Mouse (Mus musculus) embryo, embryonic 11 days (tissue): ENCODE measurements around the gene Larp4.
"Not testable (repeated sequence)": the region's sequence is repeated elsewhere in the genome, so short reads cannot be mapped to it uniquely, and the experiment has no call there.

Experiments used
- DNase-seq: peaks from one replicate; pipeline ENCODE4 v3.0.0-alpha.2; 2015

The Larp4 gene

DNA sequence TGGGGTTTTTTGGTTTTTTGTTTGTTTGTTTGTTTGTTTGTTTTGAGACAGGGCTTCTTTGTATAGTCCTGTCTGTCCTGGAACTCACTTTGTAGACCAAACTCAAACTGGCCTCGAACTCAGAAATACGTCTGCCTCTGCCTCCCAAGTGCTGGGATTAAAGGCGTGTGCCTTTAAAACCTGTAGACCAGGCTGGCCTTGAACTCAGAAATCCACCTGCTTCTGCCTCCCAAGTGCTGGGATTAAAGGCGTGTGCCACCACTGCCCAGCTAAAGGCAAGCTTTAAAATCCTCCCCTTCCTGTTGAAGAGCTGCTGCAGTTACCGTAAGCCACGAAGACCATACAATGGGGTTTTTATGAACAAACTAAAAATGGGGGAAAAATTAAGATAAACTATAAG lies at the start of gene Larp4:
Larp4 (plus strand) TSS at position 301 of the 400 bp plus-strand sequence.
- not testable (repeated sequence) for DNase-seq

- no peak for DNase-seq
These were observed 38.6 kb upstream of the Larp4 start for GRCm38 (mm10) chr15:99931231-99931630.

GRCm38 (mm10) chr15:99934501-99934900 lies 35.4 kb upstream of the Larp4 start:
- DNase-seq, result no peak

DNA sequence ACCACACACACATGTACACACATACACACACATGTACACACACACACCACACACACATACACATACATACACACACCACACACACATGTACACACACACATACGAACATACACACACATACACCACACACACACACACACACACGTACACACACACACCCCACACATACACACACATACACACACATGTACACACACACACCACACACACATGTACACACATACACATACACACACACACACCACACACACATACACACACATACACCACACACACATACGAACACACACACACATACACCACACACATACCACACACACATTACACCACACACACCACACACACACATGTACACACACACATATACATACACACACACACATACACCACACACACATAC lies 33.2 kb upstream of the Larp4 start:
- DNase-seq, result no peak

DNA sequence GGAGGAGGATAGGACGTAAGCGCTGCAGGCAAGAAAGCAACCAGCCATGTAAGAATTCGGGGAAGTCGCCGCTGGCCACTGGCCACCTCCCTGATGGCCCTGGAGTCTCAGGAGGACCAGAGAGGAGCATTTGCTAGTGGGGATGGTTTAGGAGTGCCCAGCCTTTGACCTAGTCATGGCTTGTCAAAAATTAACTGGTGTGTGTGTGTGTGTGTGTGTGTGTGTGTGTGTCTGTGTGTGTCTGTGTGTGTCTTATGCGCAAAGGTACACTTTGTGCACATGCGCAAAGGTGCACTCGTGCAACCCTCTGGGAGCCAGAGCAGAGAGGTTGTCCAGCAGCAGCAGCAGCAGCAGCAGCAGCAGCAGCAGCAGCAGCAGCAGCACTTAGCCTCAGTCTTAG lies 32.0 kb upstream of the Larp4 start:
- DNase-seq, result no peak

DNA sequence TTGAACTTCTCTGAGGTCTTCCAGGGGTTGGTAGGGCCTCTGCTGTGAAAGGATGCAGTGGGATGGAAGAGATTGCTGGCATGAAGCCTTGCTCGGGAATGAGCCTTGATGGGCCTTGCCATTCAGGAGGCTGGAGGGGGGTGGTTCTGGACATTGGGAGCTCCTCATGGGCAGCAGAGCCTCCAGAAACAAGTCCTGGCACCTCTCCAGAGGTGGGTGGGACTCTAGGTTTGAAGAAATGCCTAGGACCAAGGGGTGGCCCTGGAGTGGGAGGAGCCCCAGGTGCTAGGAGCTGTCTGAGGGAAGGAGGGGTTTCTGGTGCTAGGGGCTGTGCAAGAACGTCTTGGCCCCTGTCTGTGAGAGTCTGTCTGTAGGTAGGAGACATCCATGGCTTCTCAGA lies 29.4 kb upstream of the Larp4 start:
- DNase-seq, result no peak

- DNase-seq, result no peak
These were observed 28.8 kb upstream of the Larp4 start for GRCm38 (mm10) chr15:99940970-99941630.

GRCm38 (mm10) chr15:99955324-99955723 lies 14.5 kb upstream of the Larp4 start:
- no peak for DNase-seq

GRCm38 (mm10) chr15:99965103-99965775 lies 4.6 kb upstream of the Larp4 start:
- DNase-seq, result no peak

DNA sequence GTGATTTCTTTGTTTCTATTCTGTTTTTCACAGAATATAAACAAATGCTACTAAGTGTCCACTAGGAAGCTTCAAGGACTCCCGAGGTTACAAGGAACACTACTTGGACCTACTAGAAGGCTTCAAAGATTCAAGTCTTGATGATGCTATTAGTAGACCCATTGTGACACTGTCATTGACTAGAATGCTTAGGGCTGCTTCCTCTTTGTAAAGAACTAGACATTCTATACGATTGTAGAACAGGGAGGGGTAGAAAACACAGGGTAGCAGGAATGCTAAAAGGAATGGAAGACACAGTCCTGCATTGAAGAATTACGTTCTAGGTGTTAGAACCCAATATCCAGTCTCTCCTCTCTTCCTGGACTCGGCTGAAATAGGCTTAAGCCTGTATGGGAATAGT lies 2.9 kb upstream of the Larp4 start, which contains the start of gene Fam186a:
Fam186a (minus strand) TSS at position 101 of the 400 bp plus-strand sequence.
- DNase-seq, result no peak

GRCm38 (mm10) chr15:99970606-99971005 lies 741 bp downstream of the Larp4 start:
- no peak for DNase-seq

GRCm38 (mm10) chr15:99972361-99972988 lies 2.6 kb downstream of the Larp4 start:
- peak; percentile 97 for DNase-seq

DNA sequence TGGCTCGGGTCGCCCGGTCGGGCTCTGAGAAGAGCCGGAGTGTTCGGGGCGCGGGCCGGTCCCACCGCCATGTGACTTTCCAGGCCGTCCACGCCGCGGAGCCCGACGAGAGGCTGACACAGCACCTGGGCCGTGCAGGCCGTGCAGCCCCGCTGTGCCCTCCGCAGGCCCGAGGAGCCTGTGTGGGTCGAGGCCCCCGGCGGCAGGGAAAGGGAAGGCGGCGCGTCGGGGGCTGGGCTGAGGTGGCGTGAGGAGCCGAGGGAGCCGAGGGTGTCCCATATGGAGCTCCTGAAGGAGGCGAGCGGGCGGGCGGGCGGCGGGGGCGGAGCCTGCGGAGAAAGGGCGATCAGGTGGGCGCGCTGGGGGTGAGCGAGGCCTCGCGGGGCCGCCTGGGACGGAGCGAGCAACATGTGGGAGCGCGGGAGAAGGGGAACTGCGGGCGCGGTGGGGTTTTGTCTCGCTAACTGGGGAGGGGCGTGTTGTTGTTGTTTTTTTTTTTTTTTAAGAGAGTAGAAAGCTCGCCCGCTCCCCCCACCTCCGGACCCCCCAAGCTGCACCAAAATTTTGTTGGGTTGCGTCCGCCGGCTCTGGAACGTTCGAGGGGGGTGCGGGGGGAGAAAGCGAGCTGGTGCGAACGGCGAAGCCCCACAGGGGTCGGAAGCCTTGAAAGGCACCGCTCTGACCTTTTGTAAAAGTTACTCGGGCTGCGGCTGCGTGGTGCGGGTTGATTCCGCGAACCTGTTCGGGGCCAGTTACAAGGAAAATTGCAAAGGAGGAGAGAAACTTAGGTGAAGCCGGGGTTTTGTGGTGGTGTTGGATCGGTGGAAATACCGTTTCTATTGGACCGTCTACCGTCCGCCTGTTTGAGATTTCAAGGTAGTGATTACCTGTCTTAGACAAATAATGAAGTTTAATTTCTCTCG lies 3.4 kb downstream of the Larp4 start:
- peak; percentile 89 for DNase-seq

- no peak for DNase-seq
These were observed 4.8 kb downstream of the Larp4 start for GRCm38 (mm10) chr15:99974476-99975220.

DNA sequence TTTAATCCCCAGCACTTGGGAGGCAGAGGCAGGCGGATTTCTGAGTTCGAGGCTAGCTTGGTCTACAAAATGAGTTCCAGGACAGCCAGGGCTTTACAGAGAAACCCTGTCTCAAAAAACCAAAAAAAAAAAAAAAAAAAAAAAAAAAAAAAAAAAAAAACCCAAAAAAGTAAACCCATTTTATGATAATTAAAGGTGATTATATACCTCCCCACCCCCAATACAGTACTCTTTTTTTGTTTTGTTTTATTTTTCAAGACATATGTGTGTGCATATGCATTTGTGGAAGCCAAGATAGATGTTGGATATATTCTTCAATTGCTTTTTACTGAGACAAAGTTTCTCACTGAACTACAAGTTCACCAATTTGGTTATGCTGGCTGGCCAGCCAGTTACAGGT lies 6.3 kb downstream of the Larp4 start:
- DNase-seq, result not testable (repeated sequence)

- no peak for DNase-seq
These were observed 9.4 kb downstream of the Larp4 start for GRCm38 (mm10) chr15:99979266-99979665.

DNA sequence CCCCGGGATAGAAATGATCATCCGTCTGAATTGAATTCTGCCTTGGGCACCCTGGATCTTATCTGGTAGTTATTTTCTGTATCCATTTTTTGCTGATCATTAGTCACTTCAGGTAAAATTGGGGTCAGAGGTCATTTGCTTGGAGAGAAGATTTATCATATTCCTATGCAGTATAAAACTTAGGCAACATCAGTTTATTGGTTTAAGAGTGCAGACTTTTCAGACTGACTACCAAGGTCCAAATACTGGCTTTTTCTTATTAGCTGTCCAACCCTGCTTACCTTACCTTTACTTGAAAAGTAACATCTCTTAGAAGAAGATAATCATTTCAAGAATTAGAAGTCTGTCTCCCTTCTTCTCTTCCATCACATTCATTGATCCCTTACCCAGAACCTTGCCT lies 9.8 kb downstream of the Larp4 start:
- DNase-seq, result no peak

GRCm38 (mm10) chr15:99993100-99993499 lies 23.2 kb downstream of the Larp4 start:
- no peak for DNase-seq

- no peak for DNase-seq
These were observed 27.4 kb downstream of the Larp4 start for GRCm38 (mm10) chr15:99997114-99997804.

- no peak for DNase-seq
These were observed 29.5 kb downstream of the Larp4 start for GRCm38 (mm10) chr15:99999390-99999789.

DNA sequence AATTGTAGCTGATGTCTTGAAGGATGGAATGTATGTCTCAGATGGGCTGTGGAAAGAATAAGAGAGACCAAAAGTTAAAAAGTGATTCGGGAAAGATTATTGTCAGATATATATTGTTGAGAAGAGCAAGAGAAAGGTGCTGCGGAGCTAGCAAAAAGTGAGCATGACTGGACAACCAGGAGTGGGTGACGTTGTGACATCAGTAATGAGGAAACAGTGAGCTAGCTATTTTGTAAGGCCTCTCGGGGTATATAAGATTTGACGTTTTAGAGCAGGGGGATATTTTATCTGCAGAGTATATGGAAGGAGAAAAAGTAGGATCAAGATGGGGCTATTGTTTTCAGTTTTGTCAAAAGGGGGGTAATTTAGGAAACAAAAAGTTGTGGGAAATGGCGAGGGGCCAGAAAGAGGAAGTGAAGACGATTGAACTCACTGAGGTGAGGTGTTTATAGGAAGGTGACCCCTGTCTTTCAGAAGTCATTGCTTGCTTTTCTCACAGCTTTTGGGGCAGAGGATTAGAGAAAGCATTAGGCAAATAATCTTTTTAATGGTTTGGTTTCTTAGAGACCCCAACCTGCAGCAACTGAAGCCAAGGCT lies 34.9 kb downstream of the Larp4 start:
- no peak for DNase-seq
